Mouse (Mus musculus) kidney, postnatal 25 days (tissue): ENCODE measurements around the gene Agmo.

Source experiments
- DNase-seq, 2 experiments: peaks; one replicate each; pipeline ENCODE4 v3.0.0; 2021; ENCODE audit warnings: mixed read lengths in 2 of 2

Gene Agmo

GRCm38 (mm10) chr12:37241566-37242021 is at the start of gene Agmo:
Agmo (plus strand) TSS chr12:37241641.
- peak in 1 of 2 experiments; percentile 2 for DNase-seq

DNA sequence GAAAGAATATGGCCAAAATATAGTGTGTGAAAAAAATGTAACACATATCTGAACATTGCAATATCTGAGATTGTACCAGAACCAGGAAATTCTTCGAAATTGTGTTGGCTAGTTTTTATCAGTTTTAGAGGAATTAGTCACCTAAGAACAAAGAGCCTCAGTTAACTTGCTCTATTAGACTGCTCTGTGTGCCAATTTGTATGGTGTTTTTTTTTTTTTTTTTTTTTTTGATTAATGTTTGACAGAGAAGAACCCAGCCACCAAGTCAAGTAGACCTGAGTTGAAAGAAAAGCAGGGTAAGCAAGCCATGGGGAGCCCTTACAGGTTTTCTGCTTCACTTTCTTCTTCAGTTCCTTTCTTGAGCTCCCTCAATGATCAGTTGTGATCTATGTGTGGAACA is 10.3 kb upstream of the Agmo start:
- no peak for DNase-seq

- no peak for DNase-seq
Observed at GRCm38 (mm10) chr12:37240975-37241565, 371 bp upstream of the Agmo start.

GRCm38 (mm10) chr12:37242484-37242883 is 1.0 kb downstream of the Agmo start:
- DNase-seq: no peak

DNA sequence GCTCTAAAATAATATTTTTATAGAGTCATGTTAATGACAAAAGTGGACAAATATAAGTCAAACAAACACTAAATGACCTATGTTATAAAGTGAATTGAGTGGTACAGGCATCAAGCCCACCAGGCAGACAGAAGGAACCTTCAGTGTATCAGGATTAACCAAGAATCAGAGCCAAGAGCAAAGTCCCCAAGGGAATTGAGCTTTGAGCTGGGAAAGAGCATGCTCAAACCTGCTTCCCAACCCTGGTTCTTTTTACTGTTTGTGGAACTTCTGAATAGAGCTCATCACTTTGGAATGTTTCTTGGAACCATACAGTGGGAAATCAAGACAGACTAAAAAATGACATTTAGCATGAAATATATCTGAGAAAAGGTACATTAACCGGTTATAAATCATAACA is 3.4 kb downstream of the Agmo start:
- DNase-seq: no peak

- no peak for DNase-seq
Observed at GRCm38 (mm10) chr12:37251688-37252087, 10.2 kb downstream of the Agmo start.

DNA sequence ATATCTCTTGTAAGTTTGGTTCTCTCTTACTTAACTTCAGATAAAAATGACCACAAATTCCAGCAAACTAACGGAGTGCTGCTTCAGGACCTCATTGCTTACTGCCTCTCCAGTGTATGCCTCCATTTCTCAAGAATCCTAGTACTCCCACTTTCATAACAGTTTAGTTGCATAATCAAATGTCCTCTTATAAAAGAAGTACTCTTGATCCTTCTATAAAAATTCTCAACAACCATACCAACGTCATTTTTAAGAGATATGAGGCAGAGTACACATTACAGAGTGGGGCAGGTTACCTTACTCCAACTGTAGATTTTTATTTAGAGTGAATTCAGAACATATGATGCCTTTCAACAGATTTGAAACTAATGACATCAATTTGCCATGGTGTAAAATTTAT is 15.7 kb downstream of the Agmo start:
- DNase-seq: no peak

- DNase-seq: no peak
Observed at GRCm38 (mm10) chr12:37259771-37260528, 18.5 kb downstream of the Agmo start.

DNA sequence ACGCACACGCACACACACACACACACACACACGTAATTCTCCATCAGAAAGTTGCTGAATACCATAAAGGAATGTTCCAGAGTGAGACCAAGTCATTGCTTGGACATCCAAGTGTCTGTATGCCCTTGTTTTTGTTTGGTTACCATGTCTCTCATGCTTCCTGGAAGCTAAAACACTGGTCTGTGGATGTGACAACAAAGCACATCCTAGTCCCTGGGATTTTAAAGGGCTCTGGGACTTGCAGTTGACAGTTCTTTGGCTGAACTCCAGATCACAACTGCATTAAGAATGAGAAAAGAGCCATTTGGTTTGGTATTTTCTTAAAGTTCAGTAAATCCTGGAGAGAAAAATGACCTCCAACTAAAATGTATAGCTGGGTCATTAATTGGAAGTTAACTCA is 22.2 kb downstream of the Agmo start:
- no peak for DNase-seq

DNA sequence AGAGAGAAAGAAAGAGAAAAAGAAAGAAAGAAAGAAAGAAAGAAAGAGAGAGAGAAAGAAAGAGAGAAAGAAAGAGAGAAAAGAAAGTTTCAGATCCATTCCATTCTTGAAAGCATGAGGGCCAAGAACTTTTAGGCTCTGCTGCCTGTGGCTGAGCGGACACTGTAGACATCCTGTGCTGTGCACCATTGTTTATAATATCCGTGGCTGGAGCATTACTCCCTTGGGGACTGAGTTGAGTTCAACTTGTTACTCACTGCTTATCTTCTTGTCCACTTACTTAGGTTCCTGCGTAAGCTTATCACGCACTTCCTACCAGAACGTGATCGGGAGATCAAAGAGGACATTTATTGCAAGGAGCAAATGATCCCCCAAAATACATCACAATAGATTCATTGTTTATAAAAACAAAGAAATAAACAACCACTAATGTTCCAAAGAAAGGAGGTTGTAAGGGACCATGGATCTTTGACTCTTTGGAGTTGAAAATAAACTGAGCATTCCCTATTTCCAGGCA is 27.3 kb downstream of the Agmo start:
- no peak for DNase-seq

DNA sequence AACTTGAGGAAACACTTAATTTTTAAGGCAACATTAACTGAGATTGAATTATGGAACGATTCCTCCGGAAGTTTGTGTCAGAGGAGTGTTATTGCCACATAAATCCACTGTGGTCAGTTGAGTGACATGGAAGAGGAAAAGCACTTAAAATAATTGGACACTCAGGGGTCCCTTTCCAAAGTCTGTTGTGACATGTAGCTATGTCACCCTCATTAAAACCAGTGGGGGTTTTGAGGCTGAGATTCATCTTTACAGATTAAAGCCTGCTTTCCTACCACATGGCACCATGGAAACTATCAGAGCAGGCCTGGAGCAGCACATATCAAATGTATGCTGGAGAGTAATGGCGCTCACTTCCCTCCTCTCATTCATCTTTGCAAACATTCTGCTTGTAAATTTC is 31.2 kb downstream of the Agmo start:
- no peak for DNase-seq

DNA sequence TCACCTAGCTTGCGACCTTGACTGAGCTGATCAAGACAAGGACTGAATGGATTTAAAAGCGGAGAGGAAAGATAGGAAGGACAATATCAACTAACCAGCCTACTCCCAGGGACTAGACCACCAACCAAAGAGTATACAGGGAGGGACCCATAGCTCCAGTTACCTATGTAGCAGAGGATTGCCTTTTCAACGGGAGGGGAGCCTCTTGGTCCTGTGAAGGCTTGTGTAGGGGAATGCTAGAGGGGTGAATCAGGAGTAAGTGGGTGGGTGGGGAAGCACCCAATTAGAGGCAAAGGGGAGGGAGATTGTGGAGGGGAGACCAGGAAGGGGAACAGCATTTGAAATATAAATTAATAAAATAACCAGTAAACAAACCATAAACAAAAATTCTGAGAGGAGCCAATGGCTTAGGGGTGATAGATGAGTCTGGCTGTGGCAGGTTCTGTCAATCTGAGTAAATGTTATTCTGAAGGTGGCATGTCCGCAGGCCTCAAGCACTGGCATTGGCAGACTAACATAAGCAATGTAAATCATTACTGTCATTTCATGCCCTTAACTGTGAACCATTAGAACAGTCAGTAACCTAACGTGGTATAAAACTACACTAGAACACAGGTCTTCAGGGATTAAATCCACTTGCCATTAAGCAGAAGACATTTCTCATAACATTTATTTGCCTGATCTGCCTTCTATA is 32.7 kb downstream of the Agmo start:
- no peak for DNase-seq

- DNase-seq: no peak
Observed at GRCm38 (mm10) chr12:37274658-37275019, 33.2 kb downstream of the Agmo start.

GRCm38 (mm10) chr12:37306956-37307466 is 65.6 kb downstream of the Agmo start:
- no peak for DNase-seq

DNA sequence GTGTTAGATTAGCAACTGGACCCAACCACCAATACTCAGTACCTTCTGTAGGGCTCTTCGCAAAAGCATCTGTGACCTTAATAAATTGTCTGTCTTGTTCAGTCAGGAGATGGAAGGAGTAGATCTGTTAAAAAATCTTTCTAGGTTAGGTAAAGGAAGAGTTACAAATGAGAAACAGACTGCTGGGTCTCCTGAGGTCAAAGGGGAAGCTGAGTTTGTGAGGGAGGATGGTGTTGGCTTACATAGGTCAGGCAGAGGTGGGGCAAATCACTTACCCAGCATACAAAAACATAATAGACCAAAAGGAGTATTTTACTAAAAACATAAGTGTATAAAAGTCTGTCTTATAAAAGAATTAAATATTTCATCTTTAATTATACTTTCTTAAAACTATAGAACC is 69.3 kb downstream of the Agmo start:
- no peak for DNase-seq

- DNase-seq: no peak
Observed at GRCm38 (mm10) chr12:37322860-37323259, 81.4 kb downstream of the Agmo start.

GRCm38 (mm10) chr12:37334987-37335386 is 93.5 kb downstream of the Agmo start:
- DNase-seq: no peak

GRCm38 (mm10) chr12:37344225-37344624 is 102.8 kb downstream of the Agmo start:
- DNase-seq: peak; percentile 30 to 43

DNA sequence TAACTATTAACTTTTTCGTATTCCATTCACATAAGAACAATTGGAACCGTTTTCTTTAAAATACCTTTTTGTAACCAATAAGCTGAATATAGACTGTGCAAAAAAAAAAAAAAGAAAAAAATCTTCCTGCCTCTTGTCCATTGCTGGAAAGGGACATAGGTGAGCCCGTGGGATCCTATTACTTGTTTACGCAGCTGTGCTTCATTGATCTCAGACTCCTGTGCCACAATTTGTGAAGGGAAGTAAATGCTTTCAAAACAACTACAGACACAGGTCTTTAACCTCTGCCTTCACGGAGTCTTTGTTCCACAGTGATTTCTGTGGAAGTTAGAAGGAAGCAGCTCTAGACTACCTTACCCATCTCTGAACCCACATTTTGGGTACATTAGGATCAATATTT is 104.3 kb downstream of the Agmo start:
- DNase-seq: no peak

DNA sequence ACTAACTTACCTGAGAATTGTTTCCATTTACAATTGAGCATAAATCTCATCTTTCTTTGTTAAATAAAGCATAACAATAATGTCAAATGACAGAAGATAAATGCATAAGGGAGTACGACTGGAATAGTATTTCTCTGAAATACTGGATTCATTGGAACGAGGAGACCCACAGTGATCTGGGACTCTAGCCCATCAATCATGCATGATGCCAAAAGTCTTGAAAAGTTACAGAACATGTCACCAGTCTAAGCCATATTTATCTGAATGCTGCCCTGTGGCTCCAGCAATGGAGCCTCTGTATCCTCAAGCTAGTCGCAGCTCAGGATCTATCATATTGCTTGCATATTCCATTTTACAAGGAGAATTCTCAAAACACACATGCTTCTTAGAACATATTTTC is 150.9 kb downstream of the Agmo start:
- DNase-seq: no peak

GRCm38 (mm10) chr12:37402541-37402940 is 161.1 kb downstream of the Agmo start:
- DNase-seq: no peak

DNA sequence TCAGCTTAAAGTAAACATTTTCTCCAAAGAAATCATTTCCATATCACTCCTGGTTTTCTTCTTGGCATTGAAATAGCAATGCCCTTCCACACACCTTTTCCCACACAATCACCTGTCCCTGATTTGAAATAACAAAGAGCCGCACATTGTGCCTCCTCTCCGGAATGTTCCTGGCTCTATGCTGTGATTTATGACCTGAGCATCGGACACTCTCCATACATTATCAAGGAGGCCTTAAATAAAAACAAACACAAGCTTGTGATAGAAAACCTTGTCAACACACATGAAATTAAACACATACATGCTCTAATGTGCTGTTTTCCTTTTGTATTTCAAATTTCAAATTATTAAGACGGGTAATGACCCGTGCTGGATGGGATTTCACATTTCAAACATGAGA is 184.9 kb downstream of the Agmo start:
- no peak for DNase-seq

DNA sequence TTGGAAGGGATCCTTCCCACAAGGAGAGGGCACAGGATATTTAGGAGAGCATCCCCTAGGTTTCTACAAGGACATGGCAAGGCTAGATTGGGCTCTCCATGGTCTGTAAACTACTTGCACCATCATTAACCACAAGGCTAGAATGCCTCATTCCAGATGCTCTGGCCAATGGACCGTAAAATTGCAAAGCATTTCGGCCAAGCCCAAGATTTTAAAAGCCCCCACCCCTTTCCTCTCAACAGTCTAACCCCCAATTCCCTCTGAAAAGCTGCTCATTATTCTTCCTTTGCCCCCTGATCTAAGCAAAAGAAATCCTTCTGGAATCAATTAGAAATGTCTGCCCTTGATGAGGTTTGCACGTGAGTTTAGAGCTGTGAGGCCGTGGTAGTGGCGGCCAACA is 185.3 kb downstream of the Agmo start:
- DNase-seq: no peak

DNA sequence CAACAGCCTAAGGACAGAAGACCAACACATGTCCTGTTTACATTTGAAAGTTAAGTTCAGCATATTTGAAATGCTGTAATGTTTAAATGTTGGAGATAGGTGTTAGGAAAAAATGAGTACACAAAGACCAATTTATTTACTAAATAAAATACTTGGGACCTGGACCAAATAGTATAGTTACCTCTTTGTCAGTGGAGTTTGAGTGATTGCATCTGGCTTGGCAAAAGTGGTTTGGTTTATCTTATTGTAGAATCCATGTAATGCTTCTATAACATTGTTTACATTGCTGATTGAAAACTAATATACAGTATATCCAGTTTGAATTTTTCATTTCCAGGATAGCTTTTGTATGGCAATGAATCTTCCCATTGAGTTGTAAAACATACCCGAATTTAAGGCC is 193.0 kb downstream of the Agmo start:
- no peak for DNase-seq
